Mouse (Mus musculus) telencephalon, adult 2 months (tissue): ENCODE results near the gene Olfm4.

Experiments
- DNase-seq: peaks from one replicate; pipeline ENCODE4 v3.0.0-alpha.2; 2011; ENCODE audit warnings: low read depth, low spot score

The Olfm4 gene

DNA sequence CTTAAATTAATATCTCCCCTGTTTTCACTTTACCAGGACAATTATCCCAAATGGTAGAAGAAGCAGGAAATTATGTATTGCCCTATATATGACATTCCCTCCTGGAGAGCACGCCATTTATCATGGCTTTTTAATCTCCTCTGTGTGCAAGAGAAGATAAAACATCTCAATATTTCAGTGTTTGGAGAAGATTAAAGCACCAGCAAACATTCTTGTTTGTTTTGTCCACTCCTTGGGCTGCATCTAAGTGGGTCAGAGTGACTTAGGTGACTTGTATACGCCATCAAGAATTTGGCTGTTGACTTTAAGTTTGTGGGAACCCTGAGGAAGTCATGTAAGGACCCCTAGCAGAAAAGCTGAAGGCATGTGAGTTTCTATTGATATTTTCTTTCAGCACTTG is at the start of gene Olfm4:
Olfm4 (plus strand) TSS at position 301 of the 400 bp plus-strand sequence.
- no peak for DNase-seq

GRCm38 (mm10) chr14:79934426-79934825 is 49.5 kb upstream of the Olfm4 start:
- DNase-seq = no peak

DNA sequence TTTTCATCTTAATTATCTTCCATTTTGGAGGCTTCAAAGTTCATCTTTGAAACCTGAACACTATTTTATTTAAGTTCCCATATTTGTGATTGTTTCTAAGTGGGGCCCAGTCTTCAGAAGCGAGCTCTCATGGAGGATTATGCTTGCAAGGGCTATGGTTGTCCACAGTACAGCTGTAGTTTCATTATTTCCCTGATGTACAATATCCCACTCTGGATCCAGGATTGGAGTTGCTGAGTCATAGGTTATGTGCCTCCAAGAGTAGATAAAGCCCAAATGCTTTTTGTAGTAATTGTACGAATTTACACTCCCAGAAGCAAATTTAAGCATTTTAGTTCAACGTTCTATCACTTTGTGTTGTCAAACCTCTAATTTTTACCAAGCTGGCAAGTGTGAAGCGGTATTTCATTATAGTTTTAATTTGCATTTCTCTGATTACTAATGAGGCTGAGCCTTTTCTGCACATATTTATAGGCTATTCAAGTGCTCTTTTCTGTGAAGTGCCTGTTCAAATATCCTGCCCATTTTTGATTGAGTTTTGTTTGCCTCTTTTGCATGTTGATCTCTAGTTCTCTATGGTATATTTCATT is 46.9 kb upstream of the Olfm4 start:
- DNase-seq = peak; percentile 38

DNA sequence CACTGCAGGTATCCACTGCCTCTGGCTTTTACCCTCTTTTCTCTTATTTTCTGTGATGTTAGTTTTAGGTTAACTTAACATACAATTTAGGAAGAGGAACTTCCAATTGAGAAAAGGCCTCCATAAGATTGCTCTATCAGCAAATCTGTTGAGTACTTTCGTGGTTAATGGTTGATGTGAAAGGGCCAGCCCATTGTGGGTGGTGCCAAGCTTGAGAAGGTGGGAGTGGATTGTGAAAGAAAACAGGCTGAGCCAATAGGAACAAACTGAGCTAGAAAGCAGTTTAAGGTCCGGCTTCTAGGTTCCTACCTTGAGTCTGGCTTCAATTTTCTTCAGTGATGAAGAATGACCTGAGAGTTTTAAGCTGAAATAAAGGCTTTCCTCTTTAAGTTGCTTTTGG is 38.0 kb upstream of the Olfm4 start:
- DNase-seq = no peak

DNA sequence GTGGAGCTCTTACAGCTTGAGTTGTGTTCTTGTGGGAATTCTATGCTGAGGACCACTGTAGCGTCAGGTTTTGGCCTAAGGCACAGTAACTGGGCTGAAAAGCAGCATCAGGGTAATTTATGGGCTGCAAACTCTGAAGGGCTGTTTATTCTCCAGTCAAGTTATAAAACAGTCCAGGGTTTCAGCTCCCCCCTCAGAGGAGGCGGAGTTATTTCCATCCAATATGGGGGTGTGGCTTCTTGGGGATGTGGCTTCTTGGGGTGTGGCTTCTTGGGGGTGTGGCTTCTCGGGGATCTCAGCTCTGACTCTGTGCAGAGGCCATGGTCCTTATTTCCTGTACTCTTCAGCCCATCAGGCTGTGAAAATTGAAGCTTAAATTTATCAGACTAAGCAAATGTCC is 28.2 kb upstream of the Olfm4 start:
- DNase-seq = no peak

DNA sequence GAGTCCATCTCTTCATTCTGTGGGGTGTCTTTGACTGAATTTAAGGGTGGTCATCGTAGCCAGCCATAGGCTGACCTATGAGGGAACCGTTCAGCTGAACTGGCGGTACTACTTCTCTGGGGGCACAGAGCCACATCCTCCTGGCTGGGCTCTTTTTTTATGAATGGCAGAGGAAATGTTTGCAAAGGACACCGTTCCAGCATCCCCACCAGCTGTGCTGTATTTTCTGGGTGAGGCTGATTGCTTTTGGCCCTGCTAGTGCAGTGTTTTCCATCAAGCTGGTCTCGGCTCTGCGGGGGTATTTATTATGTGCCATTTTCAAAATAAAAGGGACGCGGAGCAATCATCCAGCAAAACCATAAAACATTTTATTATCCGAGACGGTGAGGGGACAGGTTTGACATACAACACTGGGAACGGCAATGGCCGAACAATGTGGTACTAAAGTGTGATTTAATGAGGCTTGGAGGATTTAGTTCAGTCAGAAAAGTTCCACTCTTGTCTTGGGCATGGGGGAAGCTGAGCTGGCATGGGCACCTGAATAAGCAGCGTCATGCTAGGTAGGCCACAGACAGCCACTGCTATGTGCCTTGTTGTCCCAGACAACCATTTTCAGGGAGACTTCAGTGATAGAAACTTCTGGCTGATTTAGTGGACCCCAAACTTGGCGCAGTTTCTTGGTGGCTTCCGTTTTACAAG is 25.9 kb upstream of the Olfm4 start:
- DNase-seq = no peak

DNA sequence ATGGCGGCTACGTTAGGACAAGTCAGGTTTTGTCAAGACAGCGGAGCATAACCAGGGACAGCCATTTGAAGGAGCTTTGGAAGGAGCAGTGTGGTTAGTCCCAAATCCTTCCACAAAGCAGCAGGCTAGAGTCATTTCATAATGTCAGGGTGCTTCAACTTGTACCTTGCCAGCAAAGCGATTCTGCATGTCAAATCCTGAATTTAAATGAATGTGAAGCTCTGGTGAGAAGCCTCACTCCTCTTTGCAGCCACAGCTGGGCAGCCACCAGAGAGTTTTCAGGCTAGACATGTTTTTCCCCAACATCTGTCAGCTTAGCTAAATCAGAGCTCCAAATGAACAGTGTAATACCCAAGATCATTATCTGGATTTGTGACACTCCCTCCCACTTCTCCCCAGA is 22.7 kb upstream of the Olfm4 start:
- DNase-seq = no peak

DNA sequence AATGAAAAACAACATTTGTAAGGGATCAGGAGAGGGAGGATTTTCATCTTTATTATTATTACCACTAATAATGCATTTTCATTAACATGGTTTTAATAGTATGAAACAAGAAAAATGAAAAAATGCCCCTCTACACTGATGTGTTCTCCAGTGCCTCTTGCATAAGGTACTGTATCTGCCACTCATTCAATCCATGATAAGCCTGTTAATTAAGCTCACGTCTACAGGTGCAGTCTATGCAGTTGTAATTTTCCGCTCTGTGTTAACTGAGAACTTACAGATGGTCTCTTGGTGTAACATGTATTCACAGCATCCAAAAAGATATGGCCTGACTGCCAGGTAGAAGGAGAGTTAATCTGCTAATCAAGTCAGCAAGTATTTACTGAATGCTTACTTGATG is 22.3 kb upstream of the Olfm4 start:
- DNase-seq = no peak

DNA sequence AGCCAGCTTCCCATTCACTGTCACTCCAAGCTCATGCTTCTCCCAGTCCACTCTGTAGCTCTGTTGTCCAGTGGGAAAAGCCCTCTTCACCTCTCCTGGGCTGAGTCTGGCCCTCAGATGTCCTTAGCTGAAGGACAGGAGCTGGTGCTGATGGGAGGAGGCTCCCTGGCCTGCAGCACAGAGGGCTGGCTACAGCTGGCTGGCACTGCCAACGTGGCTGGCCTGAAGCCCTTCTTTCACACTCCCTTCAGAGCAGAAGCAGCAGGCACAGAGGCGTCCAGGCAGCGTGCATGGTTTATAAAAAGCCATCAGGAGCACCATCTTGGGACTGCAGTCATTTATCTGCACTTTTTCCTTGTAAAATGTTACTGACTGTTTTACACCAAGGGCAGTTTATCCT is 13.7 kb upstream of the Olfm4 start:
- no peak for DNase-seq

DNA sequence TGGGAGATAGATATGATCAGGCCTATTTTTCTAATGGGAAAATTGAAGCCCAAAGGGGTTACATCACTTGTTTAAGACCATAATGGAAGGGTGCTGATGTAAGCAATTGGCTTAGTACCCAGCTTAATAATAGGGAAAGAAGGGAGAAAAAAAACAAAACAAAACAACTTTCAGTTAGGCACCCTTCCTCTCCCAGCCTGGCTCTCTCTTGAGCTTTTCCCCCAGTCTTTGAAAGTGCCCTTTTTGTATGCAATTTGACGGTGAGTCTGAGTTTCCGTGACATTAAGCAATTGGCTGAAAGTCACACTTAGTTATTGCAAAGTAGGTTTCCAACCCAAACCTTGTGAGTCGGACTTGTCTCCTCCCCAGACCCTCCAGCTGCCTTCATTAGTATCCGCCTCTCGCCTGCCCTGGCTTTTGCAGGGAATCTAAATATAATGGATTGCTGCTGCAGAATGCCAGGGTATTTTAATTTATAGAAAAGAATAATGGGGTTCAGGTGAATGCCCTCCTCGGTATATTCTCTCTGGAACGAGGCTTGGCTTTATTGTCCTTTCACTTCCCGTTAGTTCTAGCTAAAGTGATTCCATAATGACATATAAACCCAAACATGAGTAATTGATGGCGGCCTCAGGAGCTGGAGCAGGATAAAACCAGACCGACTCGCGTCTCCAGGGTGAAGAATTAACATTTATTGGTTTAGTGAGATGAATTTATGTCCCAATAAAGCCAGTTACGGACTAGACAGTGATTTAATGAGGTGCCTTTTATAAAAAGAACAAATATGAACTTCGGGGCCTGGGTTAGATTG is 12.7 kb upstream of the Olfm4 start:
- no peak for DNase-seq

GRCm38 (mm10) chr14:79981437-79981836 is 2.4 kb upstream of the Olfm4 start:
- no peak for DNase-seq

DNA sequence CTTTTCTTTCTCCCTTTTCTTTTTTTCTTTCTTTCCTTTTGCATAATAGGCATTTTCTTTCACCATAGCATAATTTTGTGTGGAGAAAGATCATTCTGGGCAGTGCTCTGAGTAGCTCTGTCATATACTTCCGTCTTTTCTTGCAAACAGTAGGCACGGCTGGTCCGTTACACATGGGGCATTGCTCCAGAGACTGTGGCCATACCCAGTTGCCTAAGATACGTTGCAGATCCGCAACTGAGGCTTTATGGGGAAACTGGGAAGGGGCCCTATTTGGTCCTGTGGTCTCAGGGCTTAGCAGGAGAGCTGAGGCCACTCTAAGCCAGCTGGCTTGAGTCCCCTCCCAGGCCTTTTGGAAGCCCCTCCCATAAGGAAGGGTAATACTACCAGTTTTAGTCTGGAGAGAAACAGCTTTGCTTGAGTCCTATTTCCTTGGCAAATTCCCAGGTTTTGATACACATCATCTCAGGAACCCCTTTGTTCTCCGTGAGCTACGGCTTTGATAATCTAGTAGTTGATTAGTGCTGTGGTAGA is 1.3 kb downstream of the Olfm4 start:
- DNase-seq = no peak

DNA sequence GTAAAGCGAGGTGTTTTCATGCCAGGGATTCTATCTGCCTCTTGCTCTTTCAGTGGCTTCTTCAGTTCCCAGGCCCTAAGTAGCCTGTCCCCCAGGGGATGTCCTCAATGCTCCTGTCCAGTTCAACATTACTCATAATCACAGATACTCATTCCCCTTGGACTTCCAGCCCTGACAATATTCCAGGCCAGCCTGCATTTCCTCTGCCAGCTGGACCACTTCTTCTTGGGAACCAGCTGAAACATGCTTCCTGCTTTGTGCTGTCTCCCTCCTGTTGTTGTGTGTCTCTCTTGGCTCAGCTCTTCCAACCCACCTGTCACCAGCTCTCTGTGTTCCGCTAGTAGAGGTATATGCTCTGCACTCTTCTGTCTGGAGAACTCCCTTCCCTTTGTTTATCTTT is 1.8 kb downstream of the Olfm4 start:
- no peak for DNase-seq

DNA sequence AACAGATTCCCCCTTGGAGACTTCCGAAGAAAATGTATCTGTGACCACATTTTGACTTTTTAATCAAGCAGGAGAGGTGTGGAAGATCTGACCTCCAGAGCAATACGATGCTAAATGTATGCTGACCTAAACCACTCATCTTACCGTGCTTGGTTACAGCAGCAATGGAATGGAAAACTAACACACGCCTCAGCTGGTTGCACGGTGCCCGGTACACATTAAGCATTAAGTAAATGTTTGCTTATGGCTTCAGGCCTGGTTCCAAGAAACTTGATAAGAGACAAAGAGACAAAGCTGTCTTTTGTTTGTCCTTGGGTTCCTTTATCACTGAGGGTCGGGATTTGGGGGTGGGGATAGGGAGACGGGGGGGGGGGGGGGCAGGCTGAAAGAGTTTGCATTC is 3.0 kb downstream of the Olfm4 start:
- DNase-seq = no peak

GRCm38 (mm10) chr14:79989785-79990184 is 5.9 kb downstream of the Olfm4 start:
- DNase-seq = no peak

- no peak for DNase-seq
Observed at GRCm38 (mm10) chr14:79990547-79990946, 6.7 kb downstream of the Olfm4 start.

- no peak for DNase-seq
Observed at GRCm38 (mm10) chr14:79997534-79997933, 13.7 kb downstream of the Olfm4 start.

- no peak for DNase-seq
Observed at GRCm38 (mm10) chr14:80000110-80000531, 16.2 kb downstream of the Olfm4 start.

- no peak for DNase-seq
Observed at GRCm38 (mm10) chr14:80007686-80008085, 23.8 kb downstream of the Olfm4 start.

DNA sequence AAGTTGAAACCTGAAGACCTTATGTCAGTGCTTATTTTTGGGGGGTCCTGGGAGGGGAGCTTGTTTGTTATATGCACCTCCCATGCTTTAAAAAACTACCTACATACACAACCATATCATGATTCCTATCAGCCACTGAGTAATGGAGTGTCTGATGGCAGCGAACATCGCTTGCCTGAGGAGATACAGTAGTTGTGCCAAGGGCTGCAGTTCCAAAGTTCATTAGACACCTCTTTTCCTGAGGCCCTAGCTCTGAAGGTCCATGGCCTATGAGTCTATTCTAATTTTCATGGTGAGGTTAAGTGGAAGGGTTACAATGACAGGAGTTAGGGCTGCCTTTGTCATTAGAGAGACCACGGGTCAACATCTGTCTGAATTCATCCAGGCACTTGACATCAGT is 26.5 kb downstream of the Olfm4 start:
- DNase-seq = no peak

GRCm38 (mm10) chr14:80014966-80015365 is 31.1 kb downstream of the Olfm4 start:
- no peak for DNase-seq

GRCm38 (mm10) chr14:80016112-80016511 is 32.2 kb downstream of the Olfm4 start:
- no peak for DNase-seq

GRCm38 (mm10) chr14:80026078-80026477 is 42.2 kb downstream of the Olfm4 start:
- peak; percentile 73 for DNase-seq
